In genomic region chrX:11550164-11550851, GRCm38 (mm10) we compare ENCODE assay signal across 10 mouse cellular contexts.
DNase-seq lines count a peak whose midpoint lies in the region; ATAC-seq lines count a peak whose summit lies in the region.
"Had no signal": no experiment of that assay in that cellular context is flagged by ENCODE, and none has a peak within 500 bp of the region (broad histone marks: within the 10 kb centered on the region; RNA-seq: fewer than 3 reads in every experiment).

No protein-coding gene starts in this region.

- DNase-seq in cerebellum, postnatal 10 days, result peak; percentile 60 to 76
- DNase-seq in cerebellum, adult 9-10 months, result no peak
- peak; percentile 3 for DNase-seq in liver
- no peak for DNase-seq in thymus, adult 18-20 months
- no peak for DNase-seq in testis, postnatal 10 days (ENCODE audit: low spot score)
- DNase-seq: liver, postnatal 0 days; spleen, adult 18-20 months had no signal

- no peak for ATAC-seq in liver, embryonic 12.5 days
- ATAC-seq in forebrain, embryonic 16.5 days, result peak; percentile 86
- peak; percentile 72 for ATAC-seq in neural tube, embryonic 12.5 days (ENCODE audit: low FRiP score, low read depth)
- ATAC-seq: liver, postnatal 0 days had no signal

- whole genome bisulfite sequencing in liver, embryonic 12.5 days (ENCODE audit: insufficient replicate concordance), result 23% methylated on average over 12 of the region's 12 CpGs
- 18% methylated on average over 12 of the region's 12 CpGs for WGBS in forebrain, embryonic 16.5 days
- WGBS in neural tube, embryonic 12.5 days, result 20% methylated on average over 11 of the region's 12 CpGs

- no peaks in the 10 kb centered on the region for H3K9me3 ChIP-seq in liver, embryonic 12.5 days (replicated peaks)
- no peaks in the 10 kb centered on the region for H3K9me3 ChIP-seq in forebrain, embryonic 16.5 days (ENCODE audit: control insufficient read depth, low read length)
- no peaks in the 10 kb centered on the region for H3K9me3 ChIP-seq in neural tube, embryonic 12.5 days

- H3K9ac ChIP-seq in liver, embryonic 12.5 days, result no peak overlapping the region
- H3K9ac ChIP-seq in forebrain, embryonic 16.5 days (replicated peaks; ENCODE audit: low read depth, low read length), result no peak overlapping the region
- H3K9ac ChIP-seq in neural tube, embryonic 12.5 days, result no peak overlapping the region
- H3K9ac ChIP-seq: liver, postnatal 0 days had no signal

- no peak overlapping the region for H3K4me2 ChIP-seq in liver, embryonic 12.5 days
- H3K4me2 ChIP-seq in forebrain, embryonic 16.5 days (ENCODE audit: low read length), result 0 out of 2 replicates have a peak overlapping the region, but pooled peaks have one; percentile 7
- H3K4me2 ChIP-seq in neural tube, embryonic 12.5 days (replicated peaks), result peak overlapping the region; percentile 22

- no peaks in the 10 kb centered on the region for H3K36me3 ChIP-seq in liver, embryonic 12.5 days
- no peaks in the 10 kb centered on the region for H3K36me3 ChIP-seq in forebrain, embryonic 16.5 days (ENCODE audit: control insufficient read depth, insufficient read depth)
- H3K36me3 ChIP-seq in neural tube, embryonic 12.5 days, result no peaks in the 10 kb centered on the region

- H3K27ac ChIP-seq in liver, embryonic 12.5 days, result no peak overlapping the region
- no peak overlapping the region for H3K27ac ChIP-seq in forebrain, embryonic 16.5 days (ENCODE audit: low read length)
- no peak overlapping the region for H3K27ac ChIP-seq in neural tube, embryonic 12.5 days

- no peaks in the 10 kb centered on the region for H3K4me1 ChIP-seq in liver, embryonic 12.5 days
- peaks cover 26% of the 10 kb centered on the region for H3K4me1 ChIP-seq in forebrain, embryonic 16.5 days (replicated peaks; ENCODE audit: control insufficient read depth, insufficient read depth, low read length)
- peaks cover 8% of the 10 kb centered on the region; the same call in 1 of the 2 replicates for H3K4me1 ChIP-seq in neural tube, embryonic 12.5 days

- H3K27me3 ChIP-seq in liver, embryonic 12.5 days (replicated peaks), result peaks cover 40% of the 10 kb centered on the region
- no peaks in the 10 kb centered on the region for H3K27me3 ChIP-seq in forebrain, embryonic 16.5 days (replicated peaks; ENCODE audit: control insufficient read depth, insufficient read depth, low read length)
- H3K27me3 ChIP-seq in neural tube, embryonic 12.5 days (replicated peaks), result no peaks in the 10 kb centered on the region

- no peak overlapping the region for H3K4me3 ChIP-seq in liver, embryonic 12.5 days
- no peak overlapping the region for H3K4me3 ChIP-seq in forebrain, embryonic 16.5 days (replicated peaks; ENCODE audit: low read length)
- H3K4me3 ChIP-seq in neural tube, embryonic 12.5 days, result no peak overlapping the region

Comparison
In these comparisons a context has a peak if more than half of its experiments do, and no peak if none do; other contexts are left out.
1. DNase-seq: peak in cerebellum, postnatal 10 days (2 of 2) and liver (single experiment); none in cerebellum, adult 9-10 months (single experiment), thymus, adult 18-20 months (0 of 2) and testis, postnatal 10 days (single experiment).